Mouse (Mus musculus): Measurements from ENCODE around the gene Col27a1.

Col27a1 gene

DNA sequence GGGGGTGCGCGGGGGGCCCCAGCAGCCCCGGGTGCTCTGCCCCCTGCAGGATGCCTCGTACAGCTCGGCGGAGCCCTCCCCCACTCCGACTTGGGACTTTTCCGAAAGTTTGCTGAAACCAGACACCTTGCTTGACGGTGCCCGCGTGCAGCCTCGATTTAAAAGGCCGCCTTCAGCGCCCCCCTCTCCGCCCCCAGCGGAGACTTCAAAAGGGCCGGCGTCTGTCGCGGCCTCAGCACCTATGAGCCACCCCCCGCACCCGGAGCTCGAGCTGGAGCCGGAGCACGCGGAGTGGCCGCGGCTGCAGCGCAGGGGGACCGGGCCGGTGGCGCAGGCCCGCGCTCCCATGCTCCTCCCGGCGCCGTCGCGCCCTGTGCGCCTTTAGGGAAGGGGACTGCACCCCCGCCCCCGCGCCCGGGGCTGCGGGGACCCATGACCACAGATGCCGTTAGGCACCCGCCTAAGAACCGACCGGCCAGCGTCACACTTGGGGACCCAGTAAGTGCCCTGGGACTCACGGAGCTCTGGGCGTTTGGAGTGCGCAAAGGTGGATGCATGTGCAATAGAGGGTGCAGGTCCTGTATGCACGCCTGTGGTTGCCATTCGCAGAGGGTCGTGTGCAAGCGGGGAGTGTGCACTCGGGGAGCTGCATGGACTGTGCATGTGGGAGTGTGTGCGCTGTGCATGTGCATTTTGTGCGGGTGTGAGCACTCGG is at the start of gene Col27a1:
Gene Col27a1 (plus strand): TSS at position 98 of the 715 bp plus-strand sequence.
- DNase-seq (ENCODE audit: low read depth, low spot score): no peak

DNA sequence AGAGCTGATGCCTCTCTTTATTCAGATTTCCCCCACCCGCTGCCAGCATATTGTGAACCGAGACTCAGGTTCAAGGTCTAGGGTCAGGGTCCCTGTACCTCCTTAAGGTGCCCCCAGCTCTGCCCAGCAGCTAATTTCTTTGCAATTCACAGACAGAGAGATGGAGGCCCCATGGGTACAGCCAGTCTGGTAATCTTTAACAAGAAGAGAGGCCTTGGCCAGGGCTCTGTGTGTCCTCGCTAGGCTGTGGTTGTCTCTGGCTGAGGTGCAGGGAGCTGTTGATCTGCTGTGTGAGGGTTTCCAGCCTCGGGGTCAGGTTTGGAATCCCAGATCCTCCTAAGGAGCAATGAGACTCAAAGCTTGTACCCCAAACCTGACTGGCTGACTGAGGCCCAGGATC is 48.2 kb upstream of the Col27a1 start:
- DNase-seq (ENCODE audit: low read depth, low spot score): no peak

GRCm38 (mm10) chr4:63166323-63166722 is 47.5 kb upstream of the Col27a1 start:
- DNase-seq (ENCODE audit: low read depth, low spot score): no peak

DNA sequence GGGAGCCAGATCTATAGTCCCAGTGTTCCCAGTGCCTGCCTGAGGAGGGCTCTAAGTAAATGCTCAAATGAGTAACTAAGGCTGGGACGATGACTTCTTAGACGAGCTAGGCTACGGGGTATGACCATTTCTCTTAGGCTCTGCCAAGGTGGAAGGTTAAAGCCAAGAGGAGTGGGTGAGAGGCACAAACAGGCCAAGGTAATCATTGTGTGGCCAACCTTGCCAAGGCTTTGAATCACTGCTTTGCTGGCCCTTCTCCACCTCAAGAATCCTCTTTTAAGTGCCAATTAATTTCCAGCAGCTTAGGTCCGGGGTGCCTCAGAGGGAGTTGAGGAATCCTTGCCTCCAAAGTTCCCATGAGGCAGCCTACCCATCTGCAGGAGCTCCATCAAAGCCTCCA is 43.7 kb upstream of the Col27a1 start:
- DNase-seq (ENCODE audit: low read depth, low spot score): no peak

DNA sequence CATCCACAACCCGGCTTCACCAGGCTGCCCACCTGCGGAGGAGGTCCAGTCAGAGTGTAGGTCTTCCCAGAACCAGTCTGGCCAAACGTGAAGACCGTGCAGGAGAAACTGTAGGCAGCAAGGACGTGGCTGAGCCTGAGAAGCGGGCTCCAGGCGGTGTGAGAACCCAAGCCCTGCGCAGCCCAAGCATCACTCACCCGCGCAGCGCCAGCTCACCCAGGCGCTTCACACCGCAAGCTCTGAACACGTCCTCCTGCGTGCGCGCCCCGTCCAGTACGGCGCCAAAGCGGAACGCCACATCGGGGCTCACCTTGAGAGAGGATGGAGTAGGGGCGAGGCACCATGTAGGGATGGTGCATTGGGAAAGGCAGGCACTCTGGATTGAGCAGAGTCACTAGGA is 42.7 kb upstream of the Col27a1 start:
- no peak for DNase-seq (ENCODE audit: low read depth, low spot score)

DNA sequence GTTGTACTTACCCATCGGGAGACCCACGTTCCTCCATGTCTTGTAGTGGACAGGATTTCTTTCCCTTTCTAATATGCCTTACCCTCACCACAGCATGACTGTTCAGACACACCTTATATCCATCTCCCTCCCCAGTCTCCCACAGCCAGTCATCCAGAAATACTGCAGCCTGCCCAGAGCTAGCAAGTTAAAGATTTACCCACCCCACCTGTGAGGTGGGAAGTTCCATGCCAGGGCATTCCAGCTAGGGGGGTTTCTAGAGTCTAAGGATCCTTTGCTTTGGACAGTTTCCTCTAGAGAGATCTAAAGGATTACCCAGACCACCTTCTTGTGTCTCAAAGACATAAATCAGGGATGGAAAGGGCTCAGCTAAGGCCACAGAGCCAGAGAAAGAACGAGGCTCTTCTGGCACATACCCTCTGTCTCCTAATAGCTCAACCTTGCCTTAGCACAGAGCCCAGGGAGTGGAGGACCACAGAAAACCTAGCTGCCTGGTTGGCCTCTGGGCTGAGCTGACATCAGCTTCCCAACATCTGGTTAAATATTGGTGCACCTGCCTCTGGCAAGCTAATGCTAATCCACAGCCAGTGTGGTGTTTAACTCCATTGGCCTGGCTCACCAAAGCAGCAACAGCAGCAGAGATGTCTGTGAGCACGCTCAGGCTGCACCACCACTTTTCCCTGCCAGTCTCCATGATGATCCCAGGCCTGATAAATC is 41.7 kb upstream of the Col27a1 start, which contains the start of gene Kif12:
Gene Kif12 (minus strand): TSS at position 163 of the 717 bp plus-strand sequence.
- no peak for DNase-seq (ENCODE audit: low read depth, low spot score)

DNA sequence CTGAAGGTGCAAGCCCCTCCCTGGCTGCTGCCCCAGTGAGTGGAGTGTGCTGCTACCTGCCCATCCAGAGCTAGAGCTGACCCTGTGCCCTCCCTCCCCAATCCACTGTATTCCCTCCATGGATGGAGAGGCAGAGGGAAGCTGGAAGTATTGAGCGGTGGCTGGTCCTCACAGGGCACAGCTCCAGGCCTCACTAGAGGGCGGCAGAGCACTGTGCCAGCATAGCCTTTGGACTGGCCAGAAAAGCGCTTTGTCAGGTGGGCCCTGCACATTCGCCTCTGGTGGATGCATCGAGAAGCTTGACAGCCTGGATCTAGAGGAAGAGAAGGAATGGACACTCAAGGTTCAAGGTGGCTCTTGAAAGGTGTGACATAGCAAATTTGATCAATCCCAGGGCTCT is 32.2 kb upstream of the Col27a1 start:
- no peak for DNase-seq (ENCODE audit: low read depth, low spot score)

GRCm38 (mm10) chr4:63186281-63186870 is 27.4 kb upstream of the Col27a1 start:
- DNase-seq (ENCODE audit: low read depth, low spot score): no peak

- DNase-seq (ENCODE audit: low read depth, low spot score): no peak
These were observed 22.2 kb upstream of the Col27a1 start for GRCm38 (mm10) chr4:63191641-63192040.

GRCm38 (mm10) chr4:63194366-63194765 is 19.4 kb upstream of the Col27a1 start:
- no peak for DNase-seq (ENCODE audit: low read depth, low spot score)

- DNase-seq (ENCODE audit: low read depth, low spot score): no peak
These were observed 14.4 kb upstream of the Col27a1 start for GRCm38 (mm10) chr4:63199366-63199765.

GRCm38 (mm10) chr4:63203874-63204273 is 9.9 kb upstream of the Col27a1 start:
- DNase-seq (ENCODE audit: low read depth, low spot score): no peak

DNA sequence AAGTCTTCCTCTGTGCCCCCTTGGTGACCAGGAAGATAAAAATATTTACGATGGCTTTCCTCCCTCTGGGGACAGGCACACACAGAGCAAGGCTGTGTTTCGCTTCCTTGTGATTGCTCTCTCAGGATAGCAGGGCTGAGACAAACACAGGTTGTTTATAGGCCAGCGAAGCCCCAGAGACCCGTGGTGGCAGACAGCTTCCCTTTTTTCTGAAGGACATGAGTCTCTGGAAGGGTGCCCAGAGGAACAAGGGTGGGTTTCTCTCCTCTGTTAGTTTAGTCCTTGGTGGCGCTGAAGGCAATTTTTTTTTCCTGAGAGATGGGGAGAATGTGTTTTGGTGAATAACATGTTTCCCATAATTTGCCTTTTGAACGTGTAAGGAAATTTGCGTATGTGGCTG is 8.2 kb upstream of the Col27a1 start:
- DNase-seq (ENCODE audit: low read depth, low spot score): no peak

DNA sequence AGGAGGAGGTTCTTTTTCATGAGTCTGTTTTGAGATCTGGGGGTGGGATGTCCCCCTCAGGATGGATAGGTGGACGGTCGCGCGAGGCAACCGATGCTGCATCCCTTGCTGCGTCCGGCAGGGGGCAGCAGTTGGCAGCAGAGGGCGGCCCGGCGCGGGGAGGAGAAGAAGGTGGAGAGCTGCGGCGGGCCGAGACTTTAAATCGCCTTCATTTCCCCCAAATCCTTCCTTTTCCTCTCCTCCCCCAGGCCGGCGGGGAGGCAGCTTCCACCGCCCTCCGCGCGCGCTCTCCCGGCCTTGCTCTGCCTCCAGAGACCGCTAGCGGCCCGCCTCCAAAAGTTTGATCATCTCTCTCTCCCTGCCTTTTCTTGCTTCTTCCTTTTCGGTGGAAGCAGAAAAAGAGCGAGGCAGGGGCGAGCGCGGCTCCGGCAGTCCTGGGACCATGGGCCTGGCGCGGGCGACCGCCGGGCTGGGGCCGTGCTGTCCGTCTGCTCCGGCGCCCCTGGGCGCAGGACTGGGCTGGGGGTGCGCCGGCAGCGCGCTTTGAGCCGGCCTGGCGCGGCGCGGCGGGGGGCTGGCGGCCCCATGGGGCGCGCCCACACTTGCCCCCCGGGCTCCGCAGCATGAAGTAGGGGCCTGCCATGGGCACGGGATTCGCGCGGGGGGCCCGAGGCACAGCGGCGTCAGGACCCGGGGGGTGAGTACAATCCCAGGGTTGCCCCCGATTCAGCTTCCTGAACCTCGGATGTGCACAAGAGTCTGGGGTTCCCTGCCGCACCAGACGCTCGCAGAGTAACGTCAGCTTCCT is 1.6 kb downstream of the Col27a1 start:
- DNase-seq (ENCODE audit: low read depth, low spot score): no peak

DNA sequence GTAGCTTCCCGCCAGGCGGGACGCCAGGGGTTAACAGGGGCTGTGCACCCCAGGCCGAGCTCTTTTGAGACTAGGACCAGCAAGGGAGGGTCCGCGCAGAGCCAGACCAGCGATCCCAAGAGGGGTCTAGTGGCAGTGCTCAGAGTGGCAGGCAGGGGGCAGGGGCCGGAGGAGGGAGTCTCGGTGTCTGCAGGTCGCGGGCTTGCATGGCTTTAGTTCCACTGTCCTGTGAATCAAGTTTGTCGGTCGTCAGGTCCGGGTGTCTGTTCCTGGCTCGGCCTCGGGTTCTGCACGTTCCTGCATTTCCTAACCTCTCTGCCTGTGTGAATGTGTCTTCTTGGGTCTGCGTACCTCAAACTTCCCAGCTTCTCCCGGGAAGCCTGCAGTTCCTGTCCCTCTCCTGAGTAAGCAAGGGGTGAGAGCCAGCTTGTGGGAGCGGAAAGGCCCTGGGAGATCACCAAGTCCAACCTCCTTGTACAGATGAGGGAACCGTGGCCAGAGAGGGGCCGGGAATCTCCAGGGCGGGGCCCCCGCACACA is 2.3 kb downstream of the Col27a1 start:
- DNase-seq (ENCODE audit: low read depth, low spot score): no peak

- DNase-seq (ENCODE audit: low read depth, low spot score): no peak
These were observed 2.8 kb downstream of the Col27a1 start for GRCm38 (mm10) chr4:63216566-63216965.

DNA sequence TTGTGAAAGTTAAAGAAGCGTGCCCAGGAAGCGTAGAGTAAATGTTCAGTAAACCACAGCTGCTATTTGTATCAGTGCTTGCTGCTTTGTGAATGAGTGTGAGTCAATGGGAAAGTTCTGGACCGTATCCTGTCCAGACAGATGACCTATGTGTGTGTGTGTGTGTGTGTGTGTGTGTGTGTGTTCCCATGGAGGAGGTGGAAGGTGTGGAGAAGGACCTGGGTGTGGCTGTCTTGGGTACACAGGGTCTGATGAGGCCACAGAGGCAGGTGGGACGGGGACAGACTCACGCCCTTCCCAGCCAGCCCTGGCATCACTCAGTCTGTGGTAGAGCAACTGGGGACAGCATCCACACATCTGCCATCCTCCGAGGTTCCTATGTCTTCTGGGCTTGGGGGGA is 3.7 kb downstream of the Col27a1 start:
- no peak for DNase-seq (ENCODE audit: low read depth, low spot score)

DNA sequence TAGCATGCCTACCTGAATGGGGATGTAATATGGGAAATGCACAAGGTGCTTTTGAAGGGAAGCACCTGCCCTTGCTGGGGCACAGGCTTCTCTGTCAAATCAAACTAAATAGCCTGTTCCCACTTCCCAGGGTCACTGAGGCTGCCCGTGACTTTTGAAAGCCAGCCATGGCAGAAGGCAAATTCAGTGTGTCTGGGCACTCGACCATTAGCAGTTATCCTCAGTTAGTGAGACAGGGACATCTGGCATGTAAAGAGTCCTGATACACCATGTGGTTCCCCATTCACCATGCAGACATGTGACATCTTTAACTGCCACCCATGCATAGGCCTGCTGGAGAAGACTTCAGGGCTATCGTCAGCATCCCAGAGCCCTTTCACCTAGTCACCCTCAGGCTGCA is 5.3 kb downstream of the Col27a1 start:
- DNase-seq (ENCODE audit: low read depth, low spot score): no peak

GRCm38 (mm10) chr4:63219635-63220034 is 5.8 kb downstream of the Col27a1 start:
- no peak for DNase-seq (ENCODE audit: low read depth, low spot score)

- no peak for DNase-seq (ENCODE audit: low read depth, low spot score)
These were observed 7.5 kb downstream of the Col27a1 start for GRCm38 (mm10) chr4:63221096-63221958.

- DNase-seq (ENCODE audit: low read depth, low spot score): no peak
These were observed 8.4 kb downstream of the Col27a1 start for GRCm38 (mm10) chr4:63222246-63222645.

Data from brain, embryonic 18.5 days (tissue).